Mouse (Mus musculus): ENCODE results near the gene Gm9736.
"Not testable (repeated sequence)": the region's sequence is repeated elsewhere in the genome, so short reads cannot be mapped to it uniquely, and the experiment has no call there.

Gene Gm9736

DNA sequence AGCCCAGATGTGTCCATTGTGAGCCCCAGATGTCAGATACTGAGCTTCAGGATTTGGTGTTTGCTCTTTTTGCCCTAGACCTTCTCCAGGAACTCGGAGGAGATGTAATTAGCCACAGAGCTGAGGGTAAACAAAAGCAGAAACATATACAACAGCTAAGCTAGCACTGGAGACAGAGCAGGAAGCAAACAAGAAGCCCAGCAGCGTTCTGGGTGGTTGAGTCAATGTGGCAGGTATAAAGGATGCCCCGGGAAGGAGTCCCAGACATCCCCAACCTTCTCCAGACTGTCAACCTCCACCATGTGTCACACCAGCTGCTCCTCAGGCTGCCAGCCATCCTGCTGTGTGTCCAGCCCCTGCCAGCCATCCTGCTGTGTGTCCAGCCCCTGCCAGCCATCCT is 25.0 kb downstream of the Gm9736 start, which contains the start of gene Gm10100:
TSS of gene Gm10100 (plus strand) at position 301 of the 400 bp plus-strand sequence.
- no peak for DNase-seq (ENCODE audit: low spot score)

DNA sequence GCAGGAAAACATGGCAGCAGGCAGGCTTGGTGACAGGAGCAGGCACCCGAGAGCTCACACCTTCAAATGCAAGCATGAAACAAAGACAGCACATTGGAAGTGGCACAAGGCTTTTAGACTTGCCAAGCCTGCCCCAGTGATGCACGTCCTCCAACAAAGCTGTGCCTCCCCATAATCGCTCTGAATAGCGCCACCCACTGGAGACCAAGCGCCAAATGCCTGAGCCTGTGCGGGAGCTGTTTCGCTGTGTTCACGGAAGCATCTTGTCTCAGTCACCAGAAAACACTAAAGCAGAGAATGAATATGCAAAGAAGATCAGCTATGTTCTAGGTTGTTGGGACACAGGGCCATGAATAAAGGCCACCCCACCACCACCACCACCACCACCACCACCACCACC is 26.3 kb downstream of the Gm9736 start:
- no peak for DNase-seq (ENCODE audit: low spot score)

DNA sequence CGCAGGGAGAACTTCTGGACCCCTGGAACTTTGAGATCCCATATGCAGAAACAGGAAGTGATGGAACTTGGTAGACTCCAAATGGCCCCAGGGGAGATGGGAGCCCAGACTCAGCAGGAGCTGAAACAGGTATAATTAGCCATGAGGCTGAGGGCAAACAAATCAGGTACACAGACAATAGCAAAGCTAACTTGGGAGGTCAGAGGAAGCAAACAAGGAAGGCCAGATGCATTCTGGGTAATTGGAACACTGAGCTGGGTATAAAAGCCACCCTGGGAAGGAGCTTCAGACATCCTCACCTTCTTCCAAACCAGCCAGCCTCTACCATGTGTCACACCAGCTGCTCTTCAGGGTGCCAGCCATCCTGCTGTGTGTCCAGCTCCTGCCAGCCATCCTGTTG is 30.9 kb downstream of the Gm9736 start, which contains the start of gene Krtap12-1:
TSS of gene Krtap12-1 (plus strand) at position 301 of the 400 bp plus-strand sequence.
- DNase-seq (ENCODE audit: low spot score) = not testable (repeated sequence)

DNA sequence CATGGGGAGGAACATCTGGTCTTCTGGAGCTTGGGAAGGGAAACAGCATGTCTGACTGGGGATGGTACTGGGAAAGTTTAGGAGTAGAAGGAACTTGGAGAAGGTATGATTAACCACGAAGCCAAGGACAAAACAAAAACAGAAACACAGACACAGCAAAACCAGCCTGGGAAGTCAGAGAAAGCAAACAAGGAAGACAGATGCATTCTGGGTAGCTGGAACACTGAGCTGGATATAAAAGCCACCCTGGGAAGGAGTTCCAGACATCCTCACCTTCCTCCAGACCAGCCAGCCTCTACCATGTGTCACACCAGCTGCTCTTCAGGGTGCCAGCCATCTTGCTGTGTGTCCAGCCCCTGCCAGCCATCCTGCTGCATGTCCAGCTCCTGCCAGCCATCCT is 35.6 kb downstream of the Gm9736 start, which contains the start of gene Gm10142:
TSS of gene Gm10142 (plus strand) at position 301 of the 400 bp plus-strand sequence.
- no peak for DNase-seq (ENCODE audit: low spot score)

DNA sequence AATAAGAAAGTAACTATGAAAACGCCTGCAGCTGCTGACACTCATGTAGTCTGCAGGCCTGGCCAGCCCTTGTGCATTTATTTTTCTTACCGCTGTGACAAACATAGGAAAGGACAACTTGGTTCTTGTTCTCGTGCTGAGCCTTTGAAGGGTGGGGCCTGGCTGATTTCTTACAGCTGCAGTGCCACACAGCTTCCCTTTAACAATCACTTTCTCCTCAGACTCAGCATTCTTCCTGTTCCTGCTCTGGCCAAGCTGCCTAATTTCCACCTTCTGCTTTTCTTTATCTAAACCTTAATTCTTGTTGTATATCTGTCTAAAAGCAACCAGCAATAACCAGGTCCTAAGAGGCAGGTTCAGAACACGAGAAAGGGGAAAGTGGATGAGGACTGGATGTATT is 37.4 kb downstream of the Gm9736 start:
- DNase-seq (ENCODE audit: low spot score) = no peak

DNA sequence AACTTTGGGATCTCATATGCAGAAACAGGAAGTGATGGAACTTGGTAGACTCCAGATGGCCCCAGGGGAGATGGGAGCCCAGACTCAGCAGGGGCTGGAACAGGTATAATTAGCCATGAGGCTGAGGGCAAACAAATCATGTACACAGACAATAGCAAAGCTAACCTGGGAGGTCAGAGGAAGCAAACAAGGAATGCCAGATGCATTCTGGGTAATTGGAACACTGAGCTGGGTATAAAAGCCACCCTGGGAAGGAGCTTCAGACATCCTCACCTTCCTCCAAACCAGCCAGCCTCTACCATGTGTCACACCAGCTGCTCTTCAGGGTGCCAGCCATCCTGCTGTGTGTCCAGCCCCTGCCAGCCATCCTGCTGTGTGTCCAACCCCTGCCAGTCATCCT is 40.0 kb downstream of the Gm9736 start, which contains the start of gene Gm10024:
TSS of gene Gm10024 (plus strand) at position 301 of the 400 bp plus-strand sequence.
- not testable (repeated sequence) for DNase-seq (ENCODE audit: low spot score)

DNA sequence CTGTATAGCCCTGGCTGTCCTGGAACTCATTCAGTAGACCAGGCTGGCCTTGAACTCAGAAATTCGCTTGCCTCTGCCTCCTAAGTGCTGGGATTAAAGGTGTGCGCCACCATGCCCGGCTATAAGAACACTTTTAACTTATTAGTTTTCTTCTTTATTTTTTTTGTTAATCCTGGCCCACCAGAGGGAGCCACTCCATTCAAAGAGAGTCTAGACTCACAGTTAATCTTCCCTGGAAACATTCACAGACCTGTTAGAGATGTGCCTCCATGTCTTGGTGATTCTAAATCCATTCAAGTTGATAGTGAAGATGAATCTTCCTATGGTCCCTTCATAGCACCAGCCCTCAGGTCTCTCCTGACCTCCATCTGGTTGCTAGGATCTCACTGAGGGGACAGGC is 41.3 kb downstream of the Gm9736 start:
- no peak for DNase-seq (ENCODE audit: low spot score)

DNA sequence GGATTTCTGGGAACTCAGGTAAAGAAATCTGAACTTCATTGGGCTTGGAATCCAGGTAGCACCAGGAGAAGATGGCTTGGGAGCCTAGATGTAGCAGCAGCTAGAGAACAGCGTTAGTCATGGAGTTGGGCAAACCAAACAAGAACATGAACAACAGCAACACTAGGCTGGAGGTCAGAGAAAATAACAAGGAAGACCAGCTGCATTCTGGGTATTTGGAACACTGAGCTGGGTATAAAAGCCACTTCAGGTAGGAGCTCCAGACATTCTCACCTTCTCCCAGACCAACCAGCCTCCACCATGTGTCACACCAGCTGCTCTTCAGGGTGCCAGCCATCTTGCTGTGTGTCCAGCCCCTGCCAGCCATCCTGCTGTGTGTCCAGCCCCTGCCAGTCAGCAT is 44.8 kb downstream of the Gm9736 start, which contains the start of gene Gm10272:
TSS of gene Gm10272 (plus strand) at position 301 of the 400 bp plus-strand sequence.
- no peak for DNase-seq (ENCODE audit: low spot score)
